Comparison of ENCODE assay signal across 1 mouse cellular context in the genomic region with DNA sequence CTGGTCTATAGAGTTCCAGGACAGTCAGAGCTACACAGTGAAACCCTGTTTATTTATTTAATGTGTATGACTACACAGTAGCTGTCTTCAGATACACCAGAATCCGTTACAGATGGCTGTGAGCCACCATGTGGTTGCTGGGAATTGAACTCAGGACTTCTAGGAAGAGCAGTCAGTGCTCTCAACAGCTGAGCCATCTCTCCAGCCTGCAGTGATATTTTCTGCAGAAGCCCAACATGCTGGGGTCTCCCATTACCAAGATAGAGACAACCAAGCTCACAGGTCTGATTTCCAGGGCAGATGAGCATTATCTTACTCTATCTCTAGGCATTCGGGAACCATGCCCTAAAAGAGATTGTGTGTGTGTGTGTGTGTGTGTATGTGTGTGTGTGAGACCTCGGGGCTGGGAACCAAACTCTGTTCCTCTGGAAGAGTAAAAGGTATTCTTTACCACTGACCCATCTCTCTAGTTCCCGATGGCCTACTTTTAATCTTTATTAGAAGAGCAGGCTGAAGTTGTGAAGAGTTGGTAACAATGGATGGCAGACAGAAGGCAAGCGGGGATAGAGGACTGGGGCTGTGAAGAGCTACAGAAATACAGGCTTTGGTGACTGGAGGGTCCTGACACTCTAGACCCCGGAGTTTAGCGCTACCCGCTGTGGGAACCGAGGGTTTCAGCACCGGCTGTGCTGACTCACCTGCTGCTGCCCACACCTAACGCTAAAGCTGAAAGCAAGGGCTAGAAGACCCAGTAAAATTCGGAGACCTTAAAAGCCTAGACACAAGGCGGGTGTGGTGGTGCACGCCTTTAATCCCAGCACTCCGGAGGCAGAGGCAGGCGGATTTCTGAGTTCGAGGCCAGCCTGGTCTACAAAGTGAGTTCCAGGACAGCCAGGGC.
A peak's percentile ranks its signal among the peaks of the same experiment; 100 is the strongest.
TF ChIP-seq lines count a peak whose summit lies in the region.

No protein-coding gene starts in this region.

TF ChIP-seq in MEL, 35 proteins besides CTCF, POLR2A, EP300 and RAD21:
- TF ChIP-seq GATA1 (IDR thresholded peaks at IDR 0.05; ENCODE audit: low read depth, low read length) (peak; percentile 31; the same call in 1 of the 2 replicates), SIN3A (IDR thresholded peaks at IDR 0.05; ENCODE audit: low read length) (peak; percentile 76), MAX (IDR thresholded peaks at IDR 0.05; ENCODE audit: low read length) (no peak)
